Mouse (Mus musculus): ENCODE data around the gene Pygm.

The Pygm gene

DNA sequence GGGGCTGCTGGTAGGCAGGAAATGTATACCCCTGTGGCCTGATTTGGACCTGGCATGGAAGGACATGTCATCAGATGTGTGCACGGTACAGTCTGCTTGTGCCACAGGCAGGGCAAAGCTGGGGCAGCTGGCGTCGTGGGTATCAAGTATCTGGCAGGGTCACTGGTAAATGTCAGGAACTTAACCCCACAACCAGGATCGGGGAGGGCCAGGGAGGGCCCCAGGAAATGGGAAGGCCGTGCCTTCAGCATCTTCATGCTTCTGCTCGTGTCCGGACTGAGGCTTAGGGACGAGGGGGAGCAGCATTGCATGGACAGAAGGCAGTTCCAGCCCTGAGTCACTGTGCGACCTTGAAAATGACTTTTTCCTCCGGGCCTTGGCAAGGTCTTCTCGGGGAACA is 755 bp downstream of the Pygm start:
- in situ Hi-C loops (cut with MboI, MseI): no loop called here

DNA sequence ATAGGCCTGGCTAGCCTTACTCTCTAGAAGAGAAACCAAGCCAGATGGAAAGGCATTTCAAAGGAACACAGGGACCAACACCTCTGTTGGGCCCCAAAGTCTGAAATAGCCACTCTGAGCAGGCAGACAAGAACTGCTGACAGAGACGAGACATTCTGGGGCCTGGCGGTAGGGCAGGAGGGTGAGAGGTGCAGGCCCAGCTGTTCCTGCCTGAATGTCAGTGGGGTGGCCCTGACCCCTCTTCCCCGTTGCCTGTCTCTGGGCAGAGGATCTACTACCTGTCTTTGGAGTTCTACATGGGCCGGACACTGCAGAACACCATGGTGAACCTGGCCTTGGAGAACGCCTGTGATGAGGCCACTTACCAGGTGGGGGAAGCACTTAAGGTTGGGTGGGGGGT is 1.2 kb downstream of the Pygm start:
- in situ Hi-C loops (cut with MboI, MseI): no loop called here

DNA sequence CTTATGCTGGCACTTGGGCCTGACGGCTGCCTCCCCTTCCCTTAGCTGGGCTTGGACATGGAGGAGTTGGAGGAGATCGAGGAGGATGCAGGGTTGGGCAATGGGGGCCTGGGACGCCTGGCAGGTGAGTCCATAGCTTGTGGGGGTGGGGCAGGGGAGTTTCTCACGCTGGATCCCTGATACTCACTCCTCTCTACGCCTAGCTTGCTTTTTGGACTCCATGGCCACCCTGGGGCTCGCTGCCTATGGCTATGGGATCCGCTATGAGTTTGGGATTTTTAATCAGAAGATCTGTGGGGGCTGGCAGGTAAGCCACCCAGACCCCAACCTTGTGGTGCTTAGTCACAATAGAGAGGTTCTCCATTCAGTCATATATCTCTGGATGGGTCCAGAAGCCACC is 1.6 kb downstream of the Pygm start:
- in situ Hi-C loops (cut with MboI, MseI): no loop called here

DNA sequence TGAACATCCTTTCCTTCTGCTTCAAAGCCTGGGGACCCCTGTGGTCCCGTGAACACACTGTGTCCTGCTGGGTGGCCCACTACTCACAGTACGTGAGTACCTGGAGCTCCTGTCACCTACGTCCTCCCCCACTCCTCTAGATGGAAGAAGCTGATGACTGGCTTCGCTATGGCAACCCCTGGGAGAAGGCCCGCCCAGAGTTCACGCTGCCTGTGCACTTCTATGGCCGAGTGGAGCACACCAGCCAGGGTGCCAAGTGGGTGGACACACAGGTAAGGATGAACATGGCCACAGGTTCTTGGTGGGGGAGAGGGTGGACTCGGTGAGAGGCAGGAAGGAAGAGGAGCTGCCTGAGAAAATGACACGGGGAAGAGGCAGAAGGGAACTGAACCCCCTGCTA is 2.0 kb downstream of the Pygm start:
- in situ Hi-C loops (cut with MboI, MseI): no loop called here

DNA sequence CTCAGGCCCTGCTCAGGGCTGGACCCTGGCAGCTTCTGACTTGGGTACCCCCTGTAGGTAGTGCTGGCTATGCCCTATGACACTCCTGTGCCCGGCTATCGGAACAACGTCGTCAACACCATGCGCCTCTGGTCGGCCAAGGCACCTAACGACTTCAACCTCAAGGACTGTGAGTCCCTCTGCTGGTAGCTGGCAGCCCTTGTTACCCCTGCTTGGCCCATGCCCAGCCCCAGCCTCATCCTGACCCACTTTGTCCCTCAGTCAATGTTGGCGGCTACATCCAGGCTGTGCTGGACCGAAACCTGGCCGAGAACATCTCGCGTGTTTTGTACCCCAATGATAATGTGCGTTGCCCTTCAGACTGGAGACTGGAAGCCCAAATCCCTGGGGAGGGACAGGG is 3.8 kb downstream of the Pygm start:
- in situ Hi-C loops (cut with MboI, MseI): no loop called here

DNA sequence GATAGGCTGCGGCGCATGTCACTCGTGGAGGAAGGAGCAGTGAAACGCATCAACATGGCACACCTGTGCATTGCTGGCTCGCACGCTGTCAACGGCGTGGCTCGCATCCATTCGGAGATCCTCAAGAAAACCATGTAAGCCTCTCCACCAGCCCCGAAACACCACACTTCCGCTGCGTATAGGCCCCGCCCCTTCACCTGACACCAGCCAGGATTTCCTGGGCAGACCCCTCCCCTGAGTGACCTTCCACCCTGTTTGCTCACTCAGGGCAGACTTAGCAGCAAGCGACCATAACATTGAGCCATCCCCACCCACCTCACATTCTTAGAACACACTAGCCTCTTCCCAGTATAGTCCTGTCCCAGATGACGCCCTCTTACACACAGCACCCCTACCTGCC is 5.6 kb downstream of the Pygm start:
- in situ Hi-C loops (cut with MboI, MseI): no loop called here

DNA sequence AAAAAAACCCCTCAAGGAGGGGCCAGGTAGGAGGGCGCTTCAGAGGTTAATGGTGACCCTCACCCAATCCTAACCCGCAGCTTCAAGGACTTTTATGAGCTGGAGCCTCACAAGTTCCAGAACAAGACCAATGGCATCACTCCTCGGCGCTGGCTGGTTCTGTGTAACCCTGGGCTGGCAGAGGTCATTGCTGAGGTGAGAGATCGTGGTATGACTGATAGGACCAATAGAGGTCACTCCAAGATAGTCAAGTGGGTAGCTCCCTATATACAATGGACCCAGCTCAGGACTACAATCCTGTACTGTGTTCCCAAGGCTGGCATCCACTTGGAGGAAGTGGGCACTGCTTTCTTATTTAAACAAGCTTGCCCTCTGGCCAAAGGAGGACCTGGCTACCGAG is 6.1 kb downstream of the Pygm start:
- in situ Hi-C loops (cut with MboI, MseI): no loop called here

DNA sequence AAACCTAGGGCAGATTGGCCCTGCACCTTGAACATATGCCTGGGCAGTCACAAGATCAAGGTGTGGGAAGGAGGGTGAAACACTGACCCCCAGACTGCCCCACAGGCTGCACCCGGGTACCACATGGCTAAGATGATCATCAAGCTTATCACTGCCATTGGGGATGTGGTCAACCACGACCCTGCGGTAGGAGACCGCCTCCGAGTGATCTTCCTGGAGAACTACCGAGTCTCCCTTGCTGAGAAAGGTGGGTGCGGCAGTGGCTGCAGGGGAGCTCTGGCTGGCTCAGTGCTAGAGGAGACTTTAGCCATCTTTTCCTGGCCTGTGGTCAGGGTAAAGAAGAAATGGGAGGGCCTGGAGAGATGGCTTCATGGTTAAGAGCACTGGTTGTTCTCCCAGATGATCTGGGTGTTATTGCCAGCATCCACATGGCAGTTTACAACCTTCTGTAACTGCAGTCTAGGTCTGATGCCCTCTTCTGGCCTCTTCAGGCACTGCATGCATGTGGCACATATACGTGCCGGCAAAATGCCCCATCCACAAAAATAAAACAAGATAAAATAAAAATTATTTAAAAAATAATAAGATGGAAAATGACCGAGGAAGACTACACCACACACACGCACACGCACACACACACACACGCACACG is 8.7 kb downstream of the Pygm start:
- in situ Hi-C loops (cut with MboI, MseI): no loop called here

DNA sequence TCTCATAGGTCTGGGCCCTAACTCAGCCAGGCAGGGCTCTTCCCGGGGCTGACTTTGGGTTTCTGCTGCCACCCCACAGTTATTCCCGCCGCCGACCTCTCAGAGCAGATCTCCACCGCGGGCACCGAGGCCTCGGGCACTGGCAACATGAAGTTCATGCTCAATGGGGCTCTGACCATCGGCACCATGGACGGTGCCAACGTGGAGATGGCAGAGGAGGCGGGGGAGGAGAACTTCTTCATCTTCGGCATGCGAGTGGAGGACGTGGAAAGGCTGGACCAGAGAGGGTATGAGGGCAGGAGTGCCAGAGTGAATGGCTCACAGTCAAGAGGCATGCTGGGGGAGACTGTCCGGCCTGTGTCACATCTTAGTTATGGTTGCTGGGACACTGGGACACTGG is 9.4 kb downstream of the Pygm start:
- in situ Hi-C loops (cut with MboI, MseI): no loop called here

DNA sequence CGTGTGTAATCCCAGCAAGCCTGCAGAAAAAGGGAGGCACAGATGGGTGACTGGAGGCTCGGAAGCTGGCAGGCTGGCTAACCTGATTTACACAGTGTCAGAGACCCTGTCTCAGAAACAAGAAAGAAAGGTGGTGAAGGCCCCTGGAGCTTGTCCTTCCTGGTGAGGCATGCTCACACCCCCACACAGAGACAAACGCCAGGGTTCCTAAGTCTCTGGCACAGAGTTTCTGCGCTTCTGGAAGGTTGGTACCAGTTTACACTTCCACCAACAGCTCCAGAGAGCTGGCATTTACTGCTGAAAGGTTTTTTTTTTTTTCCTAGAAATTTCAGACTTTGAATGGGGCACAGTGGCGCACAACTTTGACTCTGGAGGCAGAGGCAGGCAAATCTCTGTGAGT is 12.0 kb downstream of the Pygm start:
- in situ Hi-C loops (cut with MboI, MseI): no loop called here

DNA sequence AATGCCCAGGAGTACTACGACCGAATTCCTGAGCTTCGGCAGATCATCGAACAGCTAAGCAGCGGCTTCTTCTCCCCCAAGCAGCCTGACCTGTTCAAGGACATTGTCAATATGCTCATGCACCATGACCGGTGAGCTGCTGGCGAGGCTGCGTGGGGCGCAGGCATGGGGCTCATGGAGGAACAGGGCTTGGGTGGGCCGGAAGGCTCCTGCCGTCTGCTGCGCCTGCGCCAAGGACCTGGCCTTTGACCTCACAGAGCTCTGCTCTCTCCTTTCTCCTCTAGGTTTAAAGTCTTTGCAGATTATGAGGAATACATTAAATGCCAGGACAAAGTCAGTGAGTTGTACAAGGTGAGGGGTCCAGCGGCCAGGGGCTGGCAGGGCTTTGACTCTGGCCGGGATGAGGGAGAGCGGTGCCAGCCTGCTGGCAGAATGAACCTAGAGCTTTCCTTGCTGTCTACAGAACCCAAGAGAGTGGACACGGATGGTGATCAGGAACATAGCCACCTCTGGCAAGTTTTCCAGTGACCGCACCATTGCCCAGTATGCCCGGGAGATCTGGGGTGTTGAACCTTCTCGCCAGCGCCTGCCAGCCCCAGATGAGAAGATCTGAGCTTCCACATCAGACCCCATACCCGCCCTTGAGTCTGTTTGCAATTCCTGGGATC is 13.5 kb downstream of the Pygm start:
- in situ Hi-C loops (cut with MboI, MseI): no loop called here

DNA sequence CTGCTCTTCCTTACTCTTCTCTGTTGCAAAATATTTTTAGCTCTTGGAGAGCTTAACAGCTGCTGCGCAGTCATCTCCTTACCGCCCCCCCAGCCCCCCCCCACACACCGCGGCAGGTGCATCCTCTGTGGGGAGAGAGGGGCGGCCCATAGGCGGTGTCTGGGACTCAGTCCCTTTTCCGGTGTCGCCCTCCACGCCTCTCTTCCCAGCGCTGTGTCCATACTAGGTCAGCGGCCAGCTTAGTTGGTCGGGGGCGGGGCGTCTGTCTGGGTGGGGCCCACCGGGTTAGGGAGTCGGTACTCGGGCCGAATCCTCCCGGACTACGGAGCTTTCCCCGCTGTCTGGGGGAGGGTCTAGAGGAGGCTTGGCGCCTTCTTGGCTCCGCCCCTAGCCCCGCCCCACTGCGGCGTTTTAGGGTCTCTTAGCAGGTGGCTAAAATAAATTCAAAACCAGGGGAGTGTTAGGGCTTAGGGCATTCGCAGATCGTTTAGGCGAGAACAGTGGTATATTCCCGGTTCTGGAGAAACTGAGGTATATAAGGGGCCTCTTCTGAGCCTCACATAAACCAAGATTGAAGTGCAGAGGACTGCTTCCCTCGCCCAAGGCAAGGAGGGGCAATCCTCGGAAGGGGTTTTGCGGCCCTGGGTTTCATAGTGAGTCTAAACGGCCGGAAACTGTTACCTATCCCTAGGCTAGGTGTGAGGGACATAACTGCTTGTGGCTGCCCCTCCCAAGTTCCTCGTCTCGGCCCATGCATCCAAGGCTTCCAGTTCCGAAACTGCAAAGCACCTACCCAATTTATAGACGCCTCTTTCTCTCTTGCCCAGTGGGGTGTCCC is 14.5 kb downstream of the Pygm start:
- in situ Hi-C loops (cut with MboI, MseI): no loop called here

DNA sequence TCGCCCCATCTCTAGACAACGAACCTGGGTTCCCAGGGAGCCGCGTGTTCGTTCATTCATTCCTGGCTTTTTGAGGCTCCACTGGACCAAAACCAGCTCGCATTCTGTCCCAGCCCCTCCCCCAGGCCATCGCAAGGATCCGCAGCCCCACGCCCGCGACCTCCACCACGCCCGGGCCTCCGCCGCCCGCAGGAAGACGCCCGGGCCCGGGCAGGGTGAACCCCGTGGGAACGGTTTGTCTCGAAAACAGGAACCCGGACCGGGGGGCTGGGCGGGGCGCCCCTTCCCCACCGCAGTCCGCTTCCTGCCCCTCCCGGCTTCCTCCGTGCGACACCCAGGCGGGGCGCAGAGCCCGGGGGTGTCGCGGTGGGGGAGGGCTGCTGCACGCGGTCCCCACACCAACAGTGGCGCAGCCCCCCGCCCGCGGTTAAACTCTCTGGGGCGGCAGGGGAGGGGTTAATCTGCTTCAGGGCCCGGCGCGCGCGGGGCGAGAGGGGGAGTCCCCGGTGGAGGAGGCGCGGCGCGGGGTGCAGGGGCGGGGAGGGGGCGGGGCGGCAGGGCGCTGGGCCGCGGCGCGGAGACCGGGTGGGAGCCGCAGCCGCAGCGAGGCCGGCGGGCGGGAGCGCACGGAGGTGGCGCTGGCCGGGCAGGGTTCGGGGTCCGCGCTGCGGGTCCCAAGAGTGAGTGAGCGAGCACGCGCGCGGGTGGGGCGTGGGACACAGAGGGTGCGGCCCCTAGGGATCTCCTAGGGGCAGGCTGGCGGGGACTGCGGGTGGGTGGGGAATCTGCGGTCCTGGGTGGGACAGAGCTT is 15.3 kb downstream of the Pygm start, which contains the start of gene Rasgrp2:
Rasgrp2 (plus strand) TSS at position 56 of the 811 bp plus-strand sequence.
- in situ Hi-C loops (cut with MboI, MseI): no loop called here

DNA sequence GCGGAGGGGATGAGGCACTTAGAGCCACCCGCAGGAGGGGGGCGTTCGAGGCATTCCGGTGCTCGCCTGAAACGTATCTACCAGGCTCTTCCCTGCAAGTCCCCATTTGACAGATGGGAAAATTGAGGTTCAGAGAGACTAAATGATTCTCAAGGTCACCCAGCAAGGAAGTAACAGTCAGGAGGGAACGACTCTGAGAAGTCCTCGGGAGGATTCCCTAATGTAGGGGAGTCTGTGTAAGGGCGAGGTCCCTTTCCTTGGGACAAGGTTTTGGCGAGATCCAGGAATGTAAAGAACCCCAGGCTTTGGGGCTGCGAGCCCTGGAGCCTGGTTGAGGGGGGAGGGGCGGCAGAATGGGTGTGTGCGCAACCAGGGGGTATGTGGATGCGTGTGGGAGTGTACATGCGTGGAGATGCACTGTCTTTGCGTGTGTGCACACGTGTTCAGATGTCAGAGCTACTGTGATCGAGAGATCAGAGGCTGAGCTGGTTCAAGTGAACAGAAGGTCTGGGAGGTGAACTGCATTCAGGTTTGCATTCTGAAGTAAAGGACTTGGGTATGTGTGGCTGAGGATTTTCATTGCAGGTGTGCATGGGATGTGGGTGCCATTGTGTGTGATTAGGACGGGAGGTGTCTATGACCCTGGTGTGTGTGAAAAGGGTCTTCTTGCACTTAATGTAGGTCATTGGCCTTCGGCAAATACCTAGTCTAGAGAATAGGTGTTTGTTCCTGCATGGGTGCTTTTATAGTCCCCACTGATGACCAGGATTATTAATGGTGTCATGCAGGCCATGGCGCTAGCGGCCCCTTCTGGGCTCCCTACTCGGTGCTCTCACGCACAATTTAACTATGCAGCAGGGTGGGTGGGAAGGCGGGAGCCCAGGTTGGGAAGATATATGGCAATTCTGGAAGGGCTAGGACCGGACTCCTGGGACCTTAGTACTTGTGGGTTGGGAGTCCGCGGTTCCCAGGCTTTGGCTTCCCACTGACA is 16.2 kb downstream of the Pygm start:
- in situ Hi-C loops (cut with MboI, MseI): no loop called here

DNA sequence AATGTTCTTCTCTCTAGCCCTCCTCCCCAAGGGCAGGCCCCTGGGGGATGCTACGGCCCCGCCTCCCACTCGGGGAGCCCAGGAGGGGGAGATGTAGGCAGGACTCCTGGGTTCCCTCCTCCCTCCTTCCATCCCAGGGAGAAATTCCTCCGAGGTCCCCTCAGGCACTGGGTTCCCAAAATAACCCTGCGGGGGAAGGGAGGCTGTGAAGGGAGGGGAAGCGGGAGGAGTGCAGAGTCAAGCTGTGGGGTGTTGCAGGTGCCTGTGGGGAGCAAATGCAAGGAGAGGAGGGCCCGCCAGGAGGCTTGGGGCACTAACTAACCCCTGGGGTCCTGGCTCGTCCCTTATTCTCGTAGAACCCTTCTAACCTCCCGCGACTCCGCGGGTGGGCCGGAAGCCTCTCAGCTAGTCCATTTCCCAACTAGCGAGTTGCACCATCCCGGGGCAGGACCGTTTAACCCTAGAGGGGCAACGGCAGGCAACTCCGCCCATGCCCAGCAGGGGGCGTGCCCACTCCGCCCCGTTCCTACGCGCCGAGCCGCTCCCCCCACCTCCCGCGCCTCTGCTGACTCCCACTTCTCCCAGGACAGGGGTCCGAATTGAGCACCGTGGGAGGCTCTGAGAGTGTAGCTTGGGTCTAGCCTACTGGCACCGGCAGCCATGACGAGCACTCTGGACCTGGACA is 17.1 kb downstream of the Pygm start:
- in situ Hi-C loops (cut with MboI, MseI): no loop called here

DNA sequence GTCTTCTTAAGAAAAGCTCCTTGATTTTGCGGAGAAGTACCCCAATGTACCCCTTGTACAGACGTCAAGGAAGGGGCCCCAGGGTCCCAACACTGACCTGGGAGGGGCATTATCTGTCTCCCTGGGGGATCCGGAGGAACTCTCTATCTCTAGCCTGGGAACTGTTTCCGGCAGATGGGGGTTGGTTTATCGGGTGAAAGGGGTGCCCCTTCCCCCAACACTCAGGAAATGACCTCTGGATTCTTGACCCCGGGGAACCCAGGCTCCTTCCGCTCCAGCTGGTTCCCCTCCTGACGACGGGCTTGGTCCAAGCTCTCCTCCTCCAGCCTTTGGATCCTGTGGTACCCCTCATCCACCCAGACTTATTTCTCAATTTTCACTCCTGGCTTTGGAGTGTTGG is 17.8 kb downstream of the Pygm start:
- in situ Hi-C loops (cut with MboI, MseI): no loop called here

DNA sequence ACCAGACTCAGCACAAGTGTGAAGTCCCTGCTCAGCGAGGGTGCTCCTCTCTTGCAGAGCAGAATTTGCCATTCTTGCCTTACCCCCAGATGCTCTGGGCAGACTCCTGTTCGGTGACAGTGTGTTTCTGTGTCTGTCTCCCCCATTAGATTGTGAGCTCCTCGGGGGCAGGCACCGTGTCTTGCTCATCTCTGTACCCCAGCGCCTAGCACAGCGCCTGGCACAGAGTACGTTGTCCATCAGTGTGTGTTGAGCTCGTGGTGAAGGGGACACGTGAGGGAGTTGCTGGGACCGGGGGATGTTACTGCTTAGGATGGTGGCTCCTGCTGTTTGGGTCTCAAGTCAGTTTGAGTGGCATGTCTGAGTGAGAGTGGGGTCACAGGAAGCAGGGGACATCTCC is 19.7 kb downstream of the Pygm start:
- in situ Hi-C loops (cut with MboI, MseI): no loop called here

DNA sequence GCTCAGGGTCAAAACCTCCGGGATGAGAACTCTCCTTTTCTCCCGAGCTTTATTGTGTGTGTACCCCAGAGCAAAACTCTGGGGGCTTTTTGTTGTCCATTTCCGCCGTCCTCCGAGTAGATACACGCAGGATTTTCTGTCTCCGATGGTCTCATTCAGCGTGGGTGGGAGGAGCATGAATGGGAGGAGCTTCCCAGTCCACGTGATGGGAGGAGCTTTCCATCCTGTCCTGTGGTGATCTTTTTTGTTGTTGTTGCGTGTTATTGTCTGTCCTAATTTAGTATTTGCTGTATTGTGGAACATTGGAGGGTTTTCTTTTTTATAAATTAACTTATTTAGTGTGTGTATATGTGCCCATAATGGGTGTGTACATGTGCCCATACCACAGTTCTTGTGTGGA is 21.2 kb downstream of the Pygm start:
- in situ Hi-C loops (cut with MboI, MseI): no loop called here

DNA sequence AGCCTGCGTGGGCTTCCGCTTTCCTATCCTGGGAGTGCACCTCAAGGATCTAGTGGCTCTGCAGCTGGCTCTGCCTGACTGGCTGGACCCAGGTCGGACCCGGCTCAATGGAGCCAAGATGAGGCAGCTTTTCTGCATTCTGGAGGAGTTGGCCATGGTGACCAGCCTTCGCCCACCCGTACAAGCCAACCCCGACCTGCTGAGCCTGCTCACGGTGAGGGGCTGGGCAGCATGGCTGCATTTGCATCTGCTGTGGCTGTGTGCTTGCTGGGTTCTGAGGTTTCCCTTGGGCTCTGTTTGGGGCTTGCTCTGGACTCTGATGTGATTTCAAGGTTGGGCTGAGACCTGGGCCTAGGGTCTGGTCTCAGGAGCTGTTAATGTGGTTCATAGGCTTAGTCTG is 22.9 kb downstream of the Pygm start:
- in situ Hi-C loops (cut with MboI, MseI): no loop called here

DNA sequence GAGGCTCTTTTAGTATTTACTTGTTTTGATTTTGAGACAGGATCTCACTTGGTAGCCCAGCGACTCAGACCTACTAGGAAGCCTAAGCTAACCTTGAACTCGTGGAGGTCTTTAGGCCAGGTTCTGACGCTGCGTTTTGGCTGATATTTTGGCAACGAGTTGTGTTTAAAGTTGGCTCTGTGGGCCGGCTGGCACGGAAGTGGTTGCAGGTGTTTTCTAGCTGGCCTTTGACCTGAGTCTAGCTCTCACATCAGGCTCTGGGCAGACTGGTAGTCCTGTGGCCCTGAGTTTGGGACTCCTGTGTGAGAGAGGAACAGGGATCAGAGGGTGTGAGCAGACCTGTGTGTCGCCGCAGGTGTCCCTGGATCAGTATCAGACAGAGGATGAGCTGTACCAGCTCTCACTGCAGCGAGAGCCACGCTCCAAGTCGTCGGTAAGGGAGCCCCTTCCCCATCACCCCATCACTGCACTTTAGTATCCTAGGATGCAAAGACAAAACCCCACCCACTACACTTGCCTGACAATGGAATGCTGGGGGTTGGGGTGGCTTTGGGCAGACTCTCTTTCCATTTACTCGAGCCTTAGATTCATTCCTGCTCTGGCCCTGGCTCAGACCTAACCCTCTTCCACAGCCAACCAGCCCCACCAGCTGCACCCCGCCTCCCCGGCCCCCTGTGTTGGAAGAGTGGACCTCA is 23.8 kb downstream of the Pygm start:
- in situ Hi-C loops (cut with MboI, MseI): no loop called here
